Mouse (Mus musculus): ENCODE measurements at regions not wholly inside any gene's neighbourhood (a gene's known extent, or its start where the extent isn't known, plus 50 kb on each side); places are given as distances from the start of the nearest gene placed in this dataset.
"Not testable (repeated sequence)": the region's sequence is repeated elsewhere in the genome, so short reads cannot be mapped to it uniquely, and the experiment has no call there.

- no peak for DNase-seq (ENCODE audit: low spot score)
- Histone ChIP-seq H3K9me3 (no peaks in the 10 kb centered on the region), H3K27ac (no peak overlapping the region), H3K27me3 (ENCODE audit: insufficient read depth, poor library complexity, severe bottlenecking) (peaks cover 17% of the 10 kb centered on the region; the same call in 1 of the 2 replicates), H3K36me3 (no peaks in the 10 kb centered on the region), H3K4me1 (replicated peaks) (no peaks in the 10 kb centered on the region), H3K4me3 (no peak overlapping the region)
- 66% methylated on average over 6 of the region's 6 CpGs for WGBS
Measured at GRCm38 (mm10) chr17:83061843-83062242, 153.2 kb upstream of the Pkdcc start.

GRCm38 (mm10) chr17:83063848-83064247 lies 151.2 kb upstream of the Pkdcc start:
- WGBS: 38% methylated on average over 4 of the region's 4 CpGs
- Histone ChIP-seq H3K9me3 (no peaks in the 10 kb centered on the region), H3K27ac (no peak overlapping the region), H3K4me1 (replicated peaks) (no peaks in the 10 kb centered on the region), H3K27me3 (ENCODE audit: insufficient read depth, poor library complexity, severe bottlenecking) (peaks cover 28% of the 10 kb centered on the region), H3K4me3 (no peak overlapping the region), H3K36me3 (no peaks in the 10 kb centered on the region)
- DNase-seq (ENCODE audit: low spot score): no peak

GRCm38 (mm10) chr17:83064376-83064775 lies 150.7 kb upstream of the Pkdcc start:
- not testable (repeated sequence) for DNase-seq (ENCODE audit: low spot score); H3K36me3 ChIP-seq; H3K27ac ChIP-seq; H3K4me3 ChIP-seq; H3K9me3 ChIP-seq; H3K4me1 ChIP-seq (replicated peaks)
- WGBS: 28% methylated on average over 12 of the region's 12 CpGs
- H3K27me3 ChIP-seq (ENCODE audit: insufficient read depth, poor library complexity, severe bottlenecking): peaks cover 33% of the 10 kb centered on the region

- DNase-seq (ENCODE audit: low spot score): no peak
- Histone ChIP-seq H3K27ac (no peak overlapping the region), H3K27me3 (ENCODE audit: insufficient read depth, poor library complexity, severe bottlenecking) (peaks cover 76% of the 10 kb centered on the region), H3K4me3 (no peak overlapping the region), H3K36me3 (no peaks in the 10 kb centered on the region), H3K4me1 (replicated peaks) (no peaks in the 10 kb centered on the region), H3K9me3 (no peaks in the 10 kb centered on the region)
- WGBS: 76% methylated on average over 4 of the region's 4 CpGs
Measured at GRCm38 (mm10) chr17:83069246-83069645, 145.8 kb upstream of the Pkdcc start.

GRCm38 (mm10) chr17:83071746-83072145 lies 143.3 kb upstream of the Pkdcc start:
- no peak overlapping the region for H3K27ac ChIP-seq
- no peak for DNase-seq (ENCODE audit: low spot score)
- H3K4me1 ChIP-seq (replicated peaks): 0 out of 2 replicates have a peak, but pooled peaks cover 4% of the 10 kb centered on the region
- H3K9me3 ChIP-seq: no peaks in the 10 kb centered on the region
- H3K27me3 ChIP-seq (ENCODE audit: insufficient read depth, poor library complexity, severe bottlenecking): peaks cover 84% of the 10 kb centered on the region
- no peaks in the 10 kb centered on the region for H3K36me3 ChIP-seq
- no peak overlapping the region for H3K4me3 ChIP-seq
- 88% methylated on average over 6 of the region's 6 CpGs for WGBS

- Histone ChIP-seq H3K4me3 (no peak overlapping the region), H3K4me1 (replicated peaks) (peaks cover 5% of the 10 kb centered on the region; the same call in 1 of the 2 replicates), H3K27me3 (ENCODE audit: insufficient read depth, poor library complexity, severe bottlenecking) (peaks cover 89% of the 10 kb centered on the region), H3K27ac (no peak overlapping the region), H3K36me3 (no peaks in the 10 kb centered on the region), H3K9me3 (no peaks in the 10 kb centered on the region)
- DNase-seq (ENCODE audit: low spot score): no peak
- WGBS: 83% methylated on average over 4 of the region's 4 CpGs
Measured at GRCm38 (mm10) chr17:83072175-83072574, 142.9 kb upstream of the Pkdcc start.

GRCm38 (mm10) chr17:83074893-83075292 lies 140.2 kb upstream of the Pkdcc start:
- WGBS: 75% methylated on average over 5 of the region's 5 CpGs
- H3K27ac ChIP-seq: no peak overlapping the region
- DNase-seq (ENCODE audit: low spot score): no peak

GRCm38 (mm10) chr17:83077737-83078600 lies 137.1 kb upstream of the Pkdcc start:
- no peak overlapping the region for H3K4me3 ChIP-seq
- DNase-seq (ENCODE audit: low spot score): peak; percentile 64
- H3K27me3 ChIP-seq (ENCODE audit: insufficient read depth, poor library complexity, severe bottlenecking): peaks cover 90% of the 10 kb centered on the region
- peaks cover 7% of the 10 kb centered on the region for H3K9me3 ChIP-seq
- peaks cover 31% of the 10 kb centered on the region for H3K4me1 ChIP-seq (replicated peaks)
- 22% methylated on average over 17 of the region's 17 CpGs for WGBS
- H3K27ac ChIP-seq: peak overlapping the region; percentile 53; the same call in 1 of the 2 replicates
- no peaks in the 10 kb centered on the region for H3K36me3 ChIP-seq

More at GRCm38 (mm10) chr17:83074893-83075292, 140.2 kb upstream of the Pkdcc start:
- Histone ChIP-seq H3K36me3 (no peaks in the 10 kb centered on the region), H3K9me3 (peaks cover 2% of the 10 kb centered on the region), H3K4me1 (replicated peaks) (peaks cover 27% of the 10 kb centered on the region), H3K27me3 (ENCODE audit: insufficient read depth, poor library complexity, severe bottlenecking) (peaks cover 87% of the 10 kb centered on the region), H3K4me3 (no peak overlapping the region)

GRCm38 (mm10) chr17:83078601-83079360 lies 136.3 kb upstream of the Pkdcc start:
- peak; percentile 74 for DNase-seq (ENCODE audit: low spot score)
- H3K9me3 ChIP-seq: peaks cover 7% of the 10 kb centered on the region
- peak overlapping the region; percentile 23 for H3K4me3 ChIP-seq
- WGBS: 9% methylated on average over 19 of the region's 19 CpGs
- H3K4me1 ChIP-seq (replicated peaks): peaks cover 34% of the 10 kb centered on the region
- peak overlapping the region; percentile 53; the same call in 1 of the 2 replicates for H3K27ac ChIP-seq
- no peaks in the 10 kb centered on the region for H3K36me3 ChIP-seq
- H3K27me3 ChIP-seq (ENCODE audit: insufficient read depth, poor library complexity, severe bottlenecking): peaks cover 90% of the 10 kb centered on the region

GRCm38 (mm10) chr17:83079361-83079685 lies 135.8 kb upstream of the Pkdcc start:
- H3K4me1 ChIP-seq (replicated peaks): peaks cover 40% of the 10 kb centered on the region
- no peaks in the 10 kb centered on the region for H3K36me3 ChIP-seq
- no peak overlapping the region for H3K27ac ChIP-seq
- H3K4me3 ChIP-seq: no peak overlapping the region
- DNase-seq (ENCODE audit: low spot score): no peak
- H3K27me3 ChIP-seq (ENCODE audit: insufficient read depth, poor library complexity, severe bottlenecking): peaks cover 91% of the 10 kb centered on the region
- H3K9me3 ChIP-seq: peaks cover 7% of the 10 kb centered on the region
- 51% methylated on average over 7 of the region's 7 CpGs for WGBS

GRCm38 (mm10) chr17:83081729-83082128 lies 133.4 kb upstream of the Pkdcc start:
- H3K9me3 ChIP-seq: peaks cover 11% of the 10 kb centered on the region

GRCm38 (mm10) chr17:83083521-83083920 lies 131.6 kb upstream of the Pkdcc start:
- peaks cover 11% of the 10 kb centered on the region for H3K9me3 ChIP-seq
- DNase-seq (ENCODE audit: low spot score): no peak
- no peak overlapping the region for H3K4me3 ChIP-seq
- 67% methylated on average over 3 of the region's 3 CpGs for WGBS
- H3K27me3 ChIP-seq (ENCODE audit: insufficient read depth, poor library complexity, severe bottlenecking): peaks cover 63% of the 10 kb centered on the region
- peaks cover 26% of the 10 kb centered on the region for H3K4me1 ChIP-seq (replicated peaks)
- no peak overlapping the region; the same call in 1 of the 2 replicates for H3K27ac ChIP-seq
- no peaks in the 10 kb centered on the region for H3K36me3 ChIP-seq

More at GRCm38 (mm10) chr17:83081729-83082128, 133.4 kb upstream of the Pkdcc start:
- H3K27ac ChIP-seq: no peak overlapping the region
- no peak for DNase-seq (ENCODE audit: low spot score)
- 75% methylated on average over 8 of the region's 8 CpGs for WGBS
- no peak overlapping the region for H3K4me3 ChIP-seq
- peaks cover 81% of the 10 kb centered on the region for H3K27me3 ChIP-seq (ENCODE audit: insufficient read depth, poor library complexity, severe bottlenecking)
- H3K36me3 ChIP-seq: no peaks in the 10 kb centered on the region
- H3K4me1 ChIP-seq (replicated peaks): peaks cover 35% of the 10 kb centered on the region
